Mouse (Mus musculus): ENCODE measurements around the gene Pigz. TPM values are rescaled to one million over a fixed set of nuclear protein-coding genes. Genes with fewer than 3 reads are reported as not detected.

The Pigz gene
- polyA plus RNA-seq, 1 experiment from 2014 or later, result 5.2 TPM

DNA sequence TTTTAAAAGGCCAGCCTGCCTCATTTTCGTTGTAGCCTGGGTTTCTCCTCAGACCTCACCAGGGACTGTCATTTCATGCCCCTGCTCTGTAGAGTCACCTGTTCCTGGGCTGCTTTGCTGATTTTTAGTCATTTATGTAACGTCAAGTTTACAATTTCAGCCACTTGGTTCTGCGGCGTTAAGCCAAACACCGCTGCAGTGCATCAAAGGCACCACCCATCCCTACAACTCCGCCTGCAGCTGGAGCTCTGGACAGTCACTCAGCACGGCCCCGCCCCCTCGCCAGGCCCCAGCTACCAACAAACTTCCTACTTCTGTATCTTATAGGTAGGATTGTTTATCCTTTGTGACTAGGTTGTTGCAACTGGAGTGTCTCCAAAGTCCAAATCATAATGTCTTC is 26.8 kb upstream of the Pigz start:
- H3K36me3 ChIP-seq, result no peaks in the 10 kb centered on the region
- H3K4me2 ChIP-seq, result peak overlapping the region; percentile 48
- H3K4me1 ChIP-seq, result peaks cover 14% of the 10 kb centered on the region
- H3K27me3 ChIP-seq (replicated peaks), result no peaks in the 10 kb centered on the region; the same call in 1 of the 2 replicates
- 0 out of 2 replicates have a peak overlapping the region, but pooled peaks have one; percentile 38 for H3K27ac ChIP-seq (replicated peaks)
- H3K9me3 ChIP-seq (replicated peaks), result no peaks in the 10 kb centered on the region
- H3K9ac ChIP-seq (replicated peaks), result no peak overlapping the region
- H3K4me3 ChIP-seq (replicated peaks), result no peak overlapping the region
- WGBS, result 12% methylated on average over 9 of the region's 9 CpGs
- ATAC-seq (ENCODE audit: low FRiP score), result peak; percentile 67; the same call in 1 of the 2 replicates

DNA sequence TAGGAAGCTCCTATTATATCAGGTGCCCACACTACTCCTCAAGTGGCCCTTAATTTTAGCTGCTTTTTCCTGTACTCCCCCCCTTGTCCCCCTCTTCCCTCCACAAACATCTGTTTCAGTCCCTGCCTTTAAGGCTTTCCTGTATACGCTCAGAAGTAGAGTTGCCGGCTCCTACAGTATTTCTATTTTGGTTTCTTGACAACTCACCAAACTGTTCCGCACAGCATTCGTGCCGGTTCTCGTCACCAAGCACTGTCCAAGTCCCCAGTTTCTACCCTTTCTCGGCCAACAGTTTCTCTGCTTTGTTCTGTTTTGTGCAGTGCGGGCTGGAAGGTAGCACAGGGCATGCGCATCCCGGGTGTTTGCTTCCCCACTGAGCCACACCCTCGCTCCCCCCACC is 24.7 kb upstream of the Pigz start:
- no peak overlapping the region for H3K9ac ChIP-seq (replicated peaks)
- H3K27me3 ChIP-seq (replicated peaks), result no peaks in the 10 kb centered on the region; the same call in 1 of the 2 replicates
- H3K9me3 ChIP-seq (replicated peaks), result no peaks in the 10 kb centered on the region
- 60% methylated on average over 11 of the region's 11 CpGs for WGBS
- H3K4me3 ChIP-seq (replicated peaks), result no peak overlapping the region
- ATAC-seq (ENCODE audit: low FRiP score), result no peak
- no peak overlapping the region for H3K4me2 ChIP-seq
- H3K4me1 ChIP-seq, result peaks cover 14% of the 10 kb centered on the region
- no peak overlapping the region for H3K27ac ChIP-seq (replicated peaks)
- H3K36me3 ChIP-seq, result no peaks in the 10 kb centered on the region

DNA sequence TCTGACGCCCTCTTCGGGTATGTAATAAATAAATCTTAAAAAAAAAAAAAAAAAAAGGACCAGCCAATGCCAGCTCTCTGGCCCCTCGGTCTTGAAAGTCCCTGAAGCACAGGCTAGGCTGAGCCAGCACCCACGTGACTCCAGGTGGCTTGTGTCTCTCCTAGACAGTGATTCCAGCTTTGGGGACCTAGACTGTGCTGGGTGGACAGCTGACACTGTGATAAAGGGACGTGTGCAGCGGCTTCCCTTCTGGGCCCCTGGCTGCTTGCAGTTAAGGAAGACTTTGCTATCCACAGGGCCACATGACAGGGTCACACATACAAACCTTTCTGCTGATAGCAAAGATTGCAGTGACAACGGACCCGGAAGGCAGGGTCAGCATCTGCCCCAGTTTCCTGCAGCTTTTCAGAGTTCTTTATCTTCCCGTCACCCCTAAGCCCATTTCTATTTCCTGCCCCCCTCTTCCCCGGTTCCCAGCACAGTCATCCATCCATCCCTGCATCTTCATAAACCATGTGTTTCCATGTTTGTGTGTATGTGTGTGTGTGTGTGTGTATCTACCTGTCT is 23.3 kb upstream of the Pigz start:
- Histone ChIP-seq H3K9me3 (replicated peaks) (no peaks in the 10 kb centered on the region), H3K4me3 (replicated peaks) (no peak overlapping the region), H3K4me2 (no peak overlapping the region), H3K4me1 (peaks cover 14% of the 10 kb centered on the region), H3K27ac (replicated peaks) (no peak overlapping the region), H3K27me3 (replicated peaks) (no peaks in the 10 kb centered on the region; the same call in 1 of the 2 replicates), H3K36me3 (no peaks in the 10 kb centered on the region), H3K9ac (replicated peaks) (no peak overlapping the region)
- no peak for ATAC-seq (ENCODE audit: low FRiP score)
- WGBS, result 80% methylated on average over 10 of the region's 10 CpGs

DNA sequence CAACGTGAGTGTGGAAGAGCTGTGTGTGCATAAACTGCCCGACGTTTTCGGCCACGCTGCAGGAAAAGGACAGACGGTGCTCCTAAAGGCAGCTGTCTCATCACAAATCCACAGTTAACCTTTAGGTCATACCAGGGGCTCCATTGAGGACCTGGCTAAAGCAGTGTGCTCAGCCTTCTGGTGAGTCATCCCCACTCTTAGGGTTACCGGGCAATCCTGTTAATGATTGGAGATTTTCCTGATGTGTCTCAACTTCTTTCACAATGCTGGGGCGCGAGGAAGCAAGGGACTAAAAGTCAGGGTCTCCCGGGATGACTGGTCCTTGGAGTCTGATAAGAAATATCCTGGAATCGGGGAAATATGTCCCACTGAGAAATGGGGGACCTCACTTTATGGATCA is 15.9 kb upstream of the Pigz start:
- no peak overlapping the region for H3K9ac ChIP-seq (replicated peaks)
- no peaks in the 10 kb centered on the region for H3K36me3 ChIP-seq
- no peak for ATAC-seq (ENCODE audit: low FRiP score)
- H3K4me1 ChIP-seq, result peaks cover 7% of the 10 kb centered on the region
- H3K4me2 ChIP-seq, result peak overlapping the region; percentile 43; the same call in 1 of the 2 replicates
- WGBS, result 81% methylated on average over 11 of the region's 11 CpGs
- H3K4me3 ChIP-seq (replicated peaks), result no peak overlapping the region
- no peaks in the 10 kb centered on the region for H3K27me3 ChIP-seq (replicated peaks)
- H3K27ac ChIP-seq (replicated peaks), result no peak overlapping the region
- H3K9me3 ChIP-seq (replicated peaks), result no peaks in the 10 kb centered on the region

DNA sequence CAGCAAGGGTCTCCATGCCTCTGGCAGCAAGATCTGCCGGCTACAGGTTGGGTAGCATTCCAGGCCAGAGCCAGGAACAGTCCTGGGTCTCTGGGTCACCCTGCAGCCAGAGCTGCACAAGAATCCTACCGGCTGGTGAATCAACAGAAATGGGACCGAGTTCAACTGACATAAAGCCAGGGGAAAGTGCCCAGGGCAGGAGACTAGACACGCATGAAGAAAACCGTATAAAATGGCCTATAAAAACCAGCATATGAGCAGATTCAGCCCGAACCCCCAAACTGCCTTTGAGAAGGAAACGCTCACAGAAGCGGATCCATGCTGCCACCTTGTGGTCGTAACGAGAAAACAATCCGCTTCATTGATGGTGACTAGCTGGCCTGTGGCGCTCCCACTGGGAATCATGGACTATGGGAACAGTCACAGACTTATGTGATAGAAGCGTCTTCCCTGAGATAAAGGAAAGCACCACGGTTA is 15.4 kb upstream of the Pigz start:
- H3K27ac ChIP-seq (replicated peaks), result no peak overlapping the region
- H3K9me3 ChIP-seq (replicated peaks), result no peaks in the 10 kb centered on the region
- no peaks in the 10 kb centered on the region for H3K36me3 ChIP-seq
- ATAC-seq (ENCODE audit: low FRiP score), result peak; percentile 78
- H3K27me3 ChIP-seq (replicated peaks), result no peaks in the 10 kb centered on the region
- H3K4me3 ChIP-seq (replicated peaks), result no peak overlapping the region
- H3K4me1 ChIP-seq, result peaks cover 7% of the 10 kb centered on the region
- peak overlapping the region; percentile 26; the same call in 1 of the 2 replicates for H3K9ac ChIP-seq (replicated peaks)
- WGBS, result 3% methylated on average over 14 of the region's 14 CpGs
- peak overlapping the region; percentile 43 for H3K4me2 ChIP-seq

DNA sequence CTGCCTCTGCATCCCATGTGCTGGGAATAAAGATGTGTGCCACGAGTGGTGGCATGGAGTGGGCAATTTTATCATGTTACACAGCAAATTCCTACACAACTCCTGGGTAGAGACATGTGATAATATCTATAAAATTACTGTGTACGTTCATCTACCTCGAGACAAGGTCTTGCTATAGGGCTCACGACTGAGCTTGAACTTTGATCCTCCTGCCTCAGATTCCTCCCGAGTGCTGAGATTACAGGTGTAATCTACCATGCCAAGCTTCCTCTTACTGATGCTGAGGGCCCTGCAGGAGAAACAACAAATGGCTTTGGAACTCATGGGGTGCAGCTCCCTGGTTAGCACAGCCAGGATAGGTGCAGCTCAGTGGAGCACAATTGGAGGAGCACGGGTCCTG is 9.3 kb upstream of the Pigz start:
- Histone ChIP-seq H3K36me3 (no peaks in the 10 kb centered on the region), H3K27me3 (replicated peaks) (no peaks in the 10 kb centered on the region), H3K4me2 (no peak overlapping the region), H3K9me3 (replicated peaks) (no peaks in the 10 kb centered on the region), H3K9ac (replicated peaks) (no peak overlapping the region), H3K4me1 (no peaks in the 10 kb centered on the region), H3K27ac (replicated peaks) (no peak overlapping the region), H3K4me3 (replicated peaks) (no peak overlapping the region)
- ATAC-seq (ENCODE audit: low FRiP score), result no peak
- WGBS, result 89% methylated on average over 6 of the region's 6 CpGs

DNA sequence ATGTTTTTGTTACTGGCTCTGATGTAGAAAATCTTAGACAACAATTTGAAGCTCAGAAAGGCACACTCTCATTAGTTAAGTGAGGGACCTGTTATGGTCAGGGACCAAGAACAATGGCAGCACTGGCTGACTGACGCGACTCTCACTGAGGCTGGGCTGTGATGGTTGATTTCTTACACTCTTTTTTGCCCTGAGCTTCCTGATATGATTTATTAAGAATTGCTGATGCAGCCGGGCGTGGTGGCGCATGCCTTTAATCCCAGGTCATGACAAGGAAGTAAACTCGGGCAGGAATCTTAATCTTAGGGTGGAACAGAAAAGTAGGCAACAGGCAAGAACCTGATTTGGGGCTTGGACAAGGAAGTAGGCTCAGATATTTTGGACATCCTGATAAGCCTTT is 7.6 kb upstream of the Pigz start:
- WGBS, result 87% methylated on average over 6 of the region's 6 CpGs
- Histone ChIP-seq H3K4me1 (no peaks in the 10 kb centered on the region), H3K27ac (replicated peaks) (no peak overlapping the region), H3K27me3 (replicated peaks) (no peaks in the 10 kb centered on the region), H3K36me3 (no peaks in the 10 kb centered on the region), H3K9ac (replicated peaks) (no peak overlapping the region), H3K4me3 (replicated peaks) (no peak overlapping the region), H3K9me3 (replicated peaks) (no peaks in the 10 kb centered on the region), H3K4me2 (no peak overlapping the region)
- no peak for ATAC-seq (ENCODE audit: low FRiP score)

DNA sequence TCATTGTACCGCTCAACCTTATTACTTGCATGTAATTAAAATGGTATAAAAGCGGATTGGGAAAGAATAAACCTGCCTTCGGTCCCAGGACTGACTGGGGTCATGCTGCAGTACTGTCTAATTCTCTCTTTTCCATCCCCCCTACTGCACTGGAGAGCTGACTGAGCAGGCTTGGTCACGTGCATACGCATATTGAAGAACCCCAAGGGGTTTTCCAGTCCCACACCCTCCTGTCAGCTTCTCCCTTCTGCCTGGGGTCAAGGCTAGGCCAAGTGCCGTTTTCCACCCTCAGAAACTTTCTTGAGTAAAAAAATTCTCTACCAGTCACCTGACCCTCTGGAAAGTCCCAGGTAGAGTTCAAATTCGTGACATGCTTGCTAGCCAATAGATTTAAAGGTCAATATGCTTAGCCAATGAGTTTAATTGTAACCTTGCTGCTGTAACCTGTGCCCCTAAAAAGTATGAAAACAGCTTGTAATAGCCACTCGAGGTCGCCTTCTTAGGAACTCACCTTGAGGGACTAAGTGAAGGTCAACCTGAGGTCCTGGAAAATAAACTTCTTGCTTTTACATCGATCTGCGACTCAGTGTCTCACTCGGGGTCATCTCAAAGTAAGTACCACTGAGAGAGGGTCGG is 7.0 kb upstream of the Pigz start:
- 83% methylated on average over 13 of the region's 13 CpGs for WGBS
- H3K4me1 ChIP-seq, result no peaks in the 10 kb centered on the region
- H3K27ac ChIP-seq (replicated peaks), result no peak overlapping the region
- H3K4me3 ChIP-seq (replicated peaks), result no peak overlapping the region
- H3K27me3 ChIP-seq (replicated peaks), result no peaks in the 10 kb centered on the region
- H3K9me3 ChIP-seq (replicated peaks), result no peaks in the 10 kb centered on the region
- ATAC-seq (ENCODE audit: low FRiP score), result no peak
- H3K9ac ChIP-seq (replicated peaks), result no peak overlapping the region
- H3K36me3 ChIP-seq, result no peaks in the 10 kb centered on the region
- H3K4me2 ChIP-seq, result no peak overlapping the region

DNA sequence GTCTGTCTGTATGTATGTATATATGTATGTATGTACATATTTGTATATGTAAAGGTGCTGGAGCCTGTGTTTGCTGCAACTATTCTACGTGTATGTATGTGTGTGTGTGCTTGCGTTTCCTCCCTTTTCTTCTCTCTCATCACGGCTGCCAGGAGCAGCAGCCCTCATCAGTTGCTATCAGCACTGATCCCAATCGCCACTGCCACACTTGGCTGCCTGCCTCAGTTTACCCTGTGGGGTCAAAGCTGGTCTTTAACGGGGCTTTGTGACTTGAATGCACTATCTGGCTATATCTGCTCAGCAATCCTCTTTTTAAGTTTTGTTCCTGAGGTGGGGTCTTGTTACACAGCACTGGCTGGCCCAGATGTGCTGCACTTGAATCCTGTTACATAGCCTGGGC is 6.2 kb upstream of the Pigz start:
- no peak overlapping the region for H3K27ac ChIP-seq (replicated peaks)
- H3K9me3 ChIP-seq (replicated peaks), result no peaks in the 10 kb centered on the region
- H3K4me1 ChIP-seq, result peaks cover 5% of the 10 kb centered on the region
- no peaks in the 10 kb centered on the region for H3K27me3 ChIP-seq (replicated peaks)
- no peak overlapping the region for H3K4me3 ChIP-seq (replicated peaks)
- 84% methylated on average over 5 of the region's 5 CpGs for WGBS
- ATAC-seq (ENCODE audit: low FRiP score), result no peak
- no peak overlapping the region for H3K9ac ChIP-seq (replicated peaks)
- H3K4me2 ChIP-seq, result no peak overlapping the region
- no peaks in the 10 kb centered on the region for H3K36me3 ChIP-seq

DNA sequence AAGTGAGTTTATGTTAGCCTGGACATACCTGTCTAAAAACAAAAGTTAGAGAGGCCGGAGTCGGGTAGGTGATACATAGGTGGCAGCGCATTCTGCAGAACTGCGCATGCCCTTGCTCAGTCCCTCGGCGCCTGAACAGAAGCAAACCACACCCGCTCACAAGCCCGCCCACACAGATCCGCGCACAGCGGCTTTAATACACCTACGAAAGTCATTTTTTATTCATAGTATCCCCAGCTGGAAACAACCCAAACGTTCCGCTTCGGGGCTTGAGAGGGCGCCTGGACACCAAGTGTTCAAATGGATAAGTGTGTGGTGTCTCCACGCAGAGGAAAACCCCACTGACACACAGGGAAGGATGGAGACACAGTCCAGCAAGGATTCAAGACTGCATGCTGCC is 2.3 kb upstream of the Pigz start:
- Histone ChIP-seq H3K4me2 (0 out of 2 replicates have a peak overlapping the region, but pooled peaks have one; percentile 28), H3K27me3 (replicated peaks) (0 out of 2 replicates have a peak, but pooled peaks cover 3% of the 10 kb centered on the region), H3K27ac (replicated peaks) (no peak overlapping the region), H3K4me1 (peaks cover 36% of the 10 kb centered on the region), H3K9ac (replicated peaks) (no peak overlapping the region), H3K36me3 (no peaks in the 10 kb centered on the region), H3K4me3 (replicated peaks) (no peak overlapping the region), H3K9me3 (replicated peaks) (no peaks in the 10 kb centered on the region)
- 56% methylated on average over 17 of the region's 17 CpGs for WGBS
- no peak for ATAC-seq (ENCODE audit: low FRiP score)

DNA sequence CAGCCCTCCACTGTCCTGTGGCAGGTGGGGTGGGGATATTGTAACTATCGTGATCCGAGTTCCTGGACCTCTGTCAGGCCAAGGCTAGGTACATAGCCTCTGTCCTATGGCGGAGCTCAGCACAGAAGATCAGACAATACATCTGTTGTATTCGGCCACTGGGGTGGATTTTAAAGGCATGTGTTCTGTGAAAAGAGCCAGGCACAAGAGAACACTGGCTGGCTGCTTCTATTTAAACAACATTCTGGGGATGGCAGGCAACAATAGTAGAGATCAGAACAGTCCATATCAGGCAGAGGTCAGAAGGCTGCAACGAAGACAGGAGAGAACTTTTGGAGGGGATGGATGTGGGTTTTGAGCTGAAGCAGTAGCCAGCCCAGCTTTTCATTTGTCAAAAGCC is 1.4 kb upstream of the Pigz start:
- H3K4me3 ChIP-seq (replicated peaks), result no peak overlapping the region
- no peak overlapping the region for H3K9ac ChIP-seq (replicated peaks)
- H3K27ac ChIP-seq (replicated peaks), result peak overlapping the region; percentile 97
- no peaks in the 10 kb centered on the region for H3K9me3 ChIP-seq (replicated peaks)
- WGBS, result 25% methylated on average over 5 of the region's 5 CpGs
- no peaks in the 10 kb centered on the region for H3K36me3 ChIP-seq
- H3K4me1 ChIP-seq, result peaks cover 36% of the 10 kb centered on the region
- peak; percentile 10; the same call in 1 of the 2 replicates for ATAC-seq (ENCODE audit: low FRiP score)
- 0 out of 2 replicates have a peak, but pooled peaks cover 3% of the 10 kb centered on the region for H3K27me3 ChIP-seq (replicated peaks)
- H3K4me2 ChIP-seq, result peak overlapping the region; percentile 89
